Mouse (Mus musculus) liver, embryonic 12.5 days (tissue): ENCODE results near the gene Slc25a26. TPM values are rescaled to one million over a fixed set of nuclear protein-coding genes. Genes with fewer than 3 reads are reported as not detected.

ENCODE experiments used
- ATAC-seq: fragments of 200-750 bp; cut with Nextera tagmentation; 2 replicates; pipeline ENCODE4 v1.8.0; 2017; ENCODE audit warnings: moderate number of reproducible peaks, mild to moderate bottlenecking, moderate library complexity
- H3K27ac ChIP-seq: fragments of 300-500 bp; sonication (generic); 2 replicates; pipeline ENCODE4 v1.5.1; 2016; ENCODE audit warnings: mild to moderate bottlenecking
- H3K27me3 ChIP-seq: fragments of 300-500 bp; sonication (generic); replicated peaks from 2 replicates; pipeline ENCODE4 v1.6.1; 2016; ENCODE audit warnings: mild to moderate bottlenecking, moderate library complexity
- H3K36me3 ChIP-seq: fragments of 300-500 bp; sonication (generic); 2 replicates; pipeline ENCODE4 v1.6.1; 2016; ENCODE audit warnings: mild to moderate bottlenecking, moderate library complexity
- H3K4me1 ChIP-seq: fragments of 300-500 bp; sonication (generic); 2 replicates; pipeline ENCODE4 v1.6.1; 2016
- H3K4me2 ChIP-seq: fragments of 300-500 bp; sonication (generic); 2 replicates; pipeline ENCODE4 v1.6.1; 2016; ENCODE audit warnings: mild to moderate bottlenecking, moderate library complexity
- H3K4me3 ChIP-seq: fragments of 300-500 bp; sonication (generic); 2 replicates; pipeline ENCODE4 v1.5.1; 2016; ENCODE audit warnings: mild to moderate bottlenecking, moderate library complexity
- H3K9ac ChIP-seq: fragments of 300-500 bp; sonication (generic); 2 replicates; pipeline ENCODE4 v1.6.1; 2016; ENCODE audit warnings: mild to moderate bottlenecking, moderate library complexity
- H3K9me3 ChIP-seq: fragments of 300-500 bp; sonication (generic); replicated peaks from 2 replicates; pipeline ENCODE4 v1.6.1; 2016; ENCODE audit warnings: mild to moderate bottlenecking, moderate library complexity
- WGBS: fragments of 180-500 bp; shearing (Covaris S2); methylation state at CpG from one replicate; pipeline ENCODE4 v1.1.7; 2016; ENCODE audit not compliant: insufficient replicate concordance; 5-methylcytosine and 5-hydroxymethylcytosine counted together
- polyA plus RNA-seq: library from polyadenylated mRNA; unstranded; fragments of >200 nt; fragmentation: Nextera tagmentation; extraction: Ambion mirVana; gene quantifications from 2 replicates; pipeline ENCODE4 v1.2.1, GENCODE M21; 2016

Slc25a26 gene
- polyA plus RNA-seq, 1 experiment from 2014 or later = 4.9 TPM

- WGBS = 76% methylated on average over 2 of the region's 2 CpGs
- Histone ChIP-seq H3K9me3 (no peaks in the 10 kb centered on the region), H3K9ac (no peak overlapping the region), H3K27ac (no peak overlapping the region), H3K4me2 (no peak overlapping the region), H3K27me3 (no peaks in the 10 kb centered on the region), H3K4me3 (no peak overlapping the region), H3K4me1 (no peaks in the 10 kb centered on the region), H3K36me3 (no peaks in the 10 kb centered on the region; the same call in 1 of the 2 replicates)
- ATAC-seq = no peak
These were observed 104.4 kb downstream of the Slc25a26 start for GRCm38 (mm10) chr6:94604546-94604945.

- Histone ChIP-seq H3K9ac (no peak overlapping the region), H3K4me1 (no peaks in the 10 kb centered on the region), H3K27me3 (no peaks in the 10 kb centered on the region), H3K36me3 (peaks cover 11% of the 10 kb centered on the region), H3K9me3 (no peaks in the 10 kb centered on the region), H3K4me3 (no peak overlapping the region), H3K27ac (no peak overlapping the region), H3K4me2 (no peak overlapping the region)
- WGBS = 70% methylated on average over 6 of the region's 6 CpGs
- ATAC-seq = no peak
These were observed 113.2 kb downstream of the Slc25a26 start for GRCm38 (mm10) chr6:94613235-94613895.

- no peak overlapping the region for H3K27ac ChIP-seq
- peaks cover 11% of the 10 kb centered on the region for H3K36me3 ChIP-seq
- no peaks in the 10 kb centered on the region for H3K9me3 ChIP-seq
- no peak for ATAC-seq
- no peaks in the 10 kb centered on the region for H3K4me1 ChIP-seq
- H3K4me2 ChIP-seq = no peak overlapping the region
- no peak overlapping the region for H3K4me3 ChIP-seq
- H3K27me3 ChIP-seq = no peaks in the 10 kb centered on the region
- WGBS = 78% methylated on average over 6 of the region's 6 CpGs
- no peak overlapping the region for H3K9ac ChIP-seq
These were observed 114.2 kb downstream of the Slc25a26 start for GRCm38 (mm10) chr6:94614346-94614745.

GRCm38 (mm10) chr6:94615936-94616335 lies 115.8 kb downstream of the Slc25a26 start:
- ATAC-seq = no peak
- Histone ChIP-seq H3K27ac (no peak overlapping the region), H3K4me1 (no peaks in the 10 kb centered on the region), H3K4me3 (no peak overlapping the region), H3K36me3 (peaks cover 11% of the 10 kb centered on the region), H3K9ac (no peak overlapping the region), H3K9me3 (no peaks in the 10 kb centered on the region), H3K27me3 (no peaks in the 10 kb centered on the region), H3K4me2 (no peak overlapping the region)
- 73% methylated on average over 4 of the region's 4 CpGs for WGBS

GRCm38 (mm10) chr6:94618671-94619070 lies 118.5 kb downstream of the Slc25a26 start:
- no peak overlapping the region for H3K9ac ChIP-seq
- H3K27ac ChIP-seq = no peak overlapping the region
- no peak for ATAC-seq
- no peak overlapping the region for H3K4me3 ChIP-seq
- H3K36me3 ChIP-seq = peaks cover 7% of the 10 kb centered on the region
- H3K4me1 ChIP-seq = no peaks in the 10 kb centered on the region
- 73% methylated on average over 5 of the region's 5 CpGs for WGBS
- no peaks in the 10 kb centered on the region for H3K27me3 ChIP-seq
- H3K4me2 ChIP-seq = no peak overlapping the region
- no peaks in the 10 kb centered on the region for H3K9me3 ChIP-seq

- Histone ChIP-seq H3K4me2 (no peak overlapping the region), H3K27me3 (no peaks in the 10 kb centered on the region), H3K4me1 (no peaks in the 10 kb centered on the region), H3K27ac (no peak overlapping the region), H3K4me3 (no peak overlapping the region), H3K9me3 (no peaks in the 10 kb centered on the region), H3K9ac (no peak overlapping the region), H3K36me3 (peaks cover 4% of the 10 kb centered on the region)
- WGBS = 71% methylated on average over 6 of the region's 6 CpGs
- ATAC-seq = no peak
These were observed 120.2 kb downstream of the Slc25a26 start for GRCm38 (mm10) chr6:94620287-94620686.

- ATAC-seq = no peak
- Histone ChIP-seq H3K4me2 (no peak overlapping the region), H3K9ac (no peak overlapping the region), H3K36me3 (peaks cover 3% of the 10 kb centered on the region; the same call in 1 of the 2 replicates), H3K27ac (no peak overlapping the region), H3K4me3 (no peak overlapping the region), H3K4me1 (no peaks in the 10 kb centered on the region), H3K9me3 (no peaks in the 10 kb centered on the region), H3K27me3 (no peaks in the 10 kb centered on the region)
- WGBS = 67% methylated on average over 9 of the region's 9 CpGs
These were observed 120.7 kb downstream of the Slc25a26 start for GRCm38 (mm10) chr6:94620801-94621301.

GRCm38 (mm10) chr6:94622983-94623382 lies 122.9 kb downstream of the Slc25a26 start:
- H3K9me3 ChIP-seq = no peaks in the 10 kb centered on the region
- peaks cover 3% of the 10 kb centered on the region; the same call in 1 of the 2 replicates for H3K36me3 ChIP-seq
- no peaks in the 10 kb centered on the region for H3K4me1 ChIP-seq
- H3K27me3 ChIP-seq = no peaks in the 10 kb centered on the region; the same call in 1 of the 2 replicates
- ATAC-seq = no peak
- no peak overlapping the region for H3K27ac ChIP-seq
- H3K4me2 ChIP-seq = no peak overlapping the region
- H3K9ac ChIP-seq = no peak overlapping the region
- 69% methylated on average over 4 of the region's 4 CpGs for WGBS
- no peak overlapping the region for H3K4me3 ChIP-seq

- no peak overlapping the region for H3K4me2 ChIP-seq
- no peak overlapping the region for H3K4me3 ChIP-seq
- H3K27me3 ChIP-seq = peaks cover 4% of the 10 kb centered on the region; the same call in 1 of the 2 replicates
- ATAC-seq = no peak
- H3K9me3 ChIP-seq = no peaks in the 10 kb centered on the region
- H3K36me3 ChIP-seq = peaks cover 3% of the 10 kb centered on the region; the same call in 1 of the 2 replicates
- no peaks in the 10 kb centered on the region for H3K4me1 ChIP-seq
- no peak overlapping the region for H3K27ac ChIP-seq
- WGBS = 72% methylated on average over 5 of the region's 5 CpGs
- H3K9ac ChIP-seq = no peak overlapping the region
These were observed 124.4 kb downstream of the Slc25a26 start for GRCm38 (mm10) chr6:94624543-94624942.

- H3K9ac ChIP-seq = no peak overlapping the region
- H3K4me2 ChIP-seq = no peak overlapping the region
- ATAC-seq = no peak
- WGBS = 30% methylated on average over 5 of the region's 5 CpGs
- H3K36me3 ChIP-seq = peaks cover 3% of the 10 kb centered on the region; the same call in 1 of the 2 replicates
- peaks cover 4% of the 10 kb centered on the region; the same call in 1 of the 2 replicates for H3K27me3 ChIP-seq
- H3K4me1 ChIP-seq = no peaks in the 10 kb centered on the region
- H3K27ac ChIP-seq = no peak overlapping the region
- H3K9me3 ChIP-seq = no peaks in the 10 kb centered on the region
- H3K4me3 ChIP-seq = no peak overlapping the region
These were observed 125.8 kb downstream of the Slc25a26 start for GRCm38 (mm10) chr6:94625896-94626295.

- no peak overlapping the region for H3K9ac ChIP-seq
- no peak for ATAC-seq
- H3K36me3 ChIP-seq = peaks cover 3% of the 10 kb centered on the region; the same call in 1 of the 2 replicates
- no peaks in the 10 kb centered on the region for H3K9me3 ChIP-seq
- H3K4me2 ChIP-seq = no peak overlapping the region
- H3K4me3 ChIP-seq = no peak overlapping the region
- H3K4me1 ChIP-seq = no peaks in the 10 kb centered on the region
- no peak overlapping the region for H3K27ac ChIP-seq
- H3K27me3 ChIP-seq = peaks cover 4% of the 10 kb centered on the region; the same call in 1 of the 2 replicates
- 40% methylated on average over 2 of the region's 2 CpGs for WGBS
These were observed 126.7 kb downstream of the Slc25a26 start for GRCm38 (mm10) chr6:94626807-94627206.

- H3K4me3 ChIP-seq = no peak overlapping the region
- no peaks in the 10 kb centered on the region for H3K4me1 ChIP-seq
- no peak overlapping the region for H3K27ac ChIP-seq
- WGBS = 57% methylated on average over 15 of the region's 15 CpGs
- H3K36me3 ChIP-seq = no peaks in the 10 kb centered on the region; the same call in 1 of the 2 replicates
- no peak overlapping the region for H3K9ac ChIP-seq
- no peak overlapping the region for H3K4me2 ChIP-seq
- ATAC-seq = no peak
- H3K27me3 ChIP-seq = peaks cover 4% of the 10 kb centered on the region; the same call in 1 of the 2 replicates
- H3K9me3 ChIP-seq = no peaks in the 10 kb centered on the region
These were observed 127.8 kb downstream of the Slc25a26 start for GRCm38 (mm10) chr6:94627714-94628595.
